Mouse (Mus musculus): Measurements from ENCODE around the gene Snrnp70.

GRCm38 (mm10) chr7:45341303-45341702, 54.2 kb downstream of the Snrnp70 start:
- TF ChIP-seq TBP (conservative IDR thresholded peaks at IDR 0.05; ENCODE audit: low read depth, low read length) (no peak), MAZ (IDR thresholded peaks at IDR 0.05; ENCODE audit: low read depth, low read length) (0 out of 2 replicates have a peak, but pooled peaks have one; percentile 53), CTCF (conservative IDR thresholded peaks at IDR 0.05 in 1 of 2, IDR thresholded peaks at IDR 0.05 in 1 of 2; ENCODE audit: low read depth in 2 of 2, low read length in 2 of 2) (peak; percentile 43 to 98), ZNF384 (IDR thresholded peaks at IDR 0.05; ENCODE audit: low read depth, low read length) (no peak), E2F4 (IDR thresholded peaks at IDR 0.05; ENCODE audit: insufficient replicate concordance, low read depth, low read length) (no peak), JUN (IDR thresholded peaks at IDR 0.05; ENCODE audit: insufficient read depth, low read depth, low read length) (no peak), USF2 (conservative IDR thresholded peaks at IDR 0.05; ENCODE audit: low read depth, low read length) (no peak), POLR2A (IDR thresholded peaks at IDR 0.05; ENCODE audit: low read depth, low read length) (0 out of 2 replicates have a peak, but pooled peaks have one; percentile 24), USF1 (IDR thresholded peaks at IDR 0.05; ENCODE audit: low read depth, low read length) (no peak), CHD2 (IDR thresholded peaks at IDR 0.05; ENCODE audit: low read length) (no peak), TCF12 (IDR thresholded peaks at IDR 0.05; ENCODE audit: low read depth, low read length) (peak; percentile 66; the same call in 1 of the 2 replicates), MAX (IDR thresholded peaks at IDR 0.05; ENCODE audit: low read length) (no peak)
